Mouse (Mus musculus): Measurements from ENCODE around the gene Slc7a7. TPM values are rescaled to one million over a fixed set of nuclear protein-coding genes. Genes with fewer than 3 reads are reported as not detected.

The Slc7a7 gene
- polyA plus RNA-seq, 1 experiment from 2014 or later: 4.0 TPM

- Histone ChIP-seq H3K4me1 (ENCODE audit: control insufficient read depth, insufficient read depth, low read length) (no peaks in the 10 kb centered on the region), H3K27me3 (ENCODE audit: control insufficient read depth, insufficient read depth, low read length) (no peaks in the 10 kb centered on the region), H3K27ac (replicated peaks; ENCODE audit: low read depth, low read length) (no peak overlapping the region), H3K9ac (replicated peaks; ENCODE audit: low read length) (no peak overlapping the region), H3K36me3 (ENCODE audit: control insufficient read depth, insufficient read depth, low read length) (no peaks in the 10 kb centered on the region), H3K9me3 (ENCODE audit: control insufficient read depth, low read length) (peaks cover 3% of the 10 kb centered on the region; the same call in 1 of the 2 replicates), H3K4me3 (replicated peaks; ENCODE audit: low read depth, low read length) (no peak overlapping the region), H3K4me2 (ENCODE audit: low read length) (no peak overlapping the region)
- DNase-seq (no peak), ATAC-seq (ENCODE audit: low FRiP score, low TSS enrichment) (no peak)
- 58% methylated on average over 7 of the region's 7 CpGs for WGBS
Observed at GRCm38 (mm10) chr14:54340836-54341235, 76.7 kb downstream of the Slc7a7 start.

- Histone ChIP-seq H3K27me3 (ENCODE audit: control insufficient read depth, insufficient read depth, low read length) (no peaks in the 10 kb centered on the region), H3K27ac (replicated peaks; ENCODE audit: low read depth, low read length) (no peak overlapping the region), H3K4me3 (replicated peaks; ENCODE audit: low read depth, low read length) (no peak overlapping the region), H3K9ac (replicated peaks; ENCODE audit: low read length) (no peak overlapping the region), H3K4me1 (ENCODE audit: control insufficient read depth, insufficient read depth, low read length) (no peaks in the 10 kb centered on the region), H3K36me3 (ENCODE audit: control insufficient read depth, insufficient read depth, low read length) (no peaks in the 10 kb centered on the region), H3K9me3 (ENCODE audit: control insufficient read depth, low read length) (no peaks in the 10 kb centered on the region), H3K4me2 (ENCODE audit: low read length) (no peak overlapping the region)
- 80% methylated on average over 8 of the region's 8 CpGs for WGBS
- no peak for ATAC-seq (ENCODE audit: low FRiP score, low TSS enrichment)
- peak; percentile 12 for DNase-seq
Observed at GRCm38 (mm10) chr14:54333452-54334189, 84.0 kb downstream of the Slc7a7 start.

- Histone ChIP-seq H3K36me3 (ENCODE audit: control insufficient read depth, insufficient read depth, low read length) (no peaks in the 10 kb centered on the region), H3K9me3 (ENCODE audit: control insufficient read depth, low read length) (no peaks in the 10 kb centered on the region), H3K4me3 (replicated peaks; ENCODE audit: low read depth, low read length) (no peak overlapping the region), H3K9ac (replicated peaks; ENCODE audit: low read length) (no peak overlapping the region), H3K27me3 (ENCODE audit: control insufficient read depth, insufficient read depth, low read length) (no peaks in the 10 kb centered on the region), H3K27ac (replicated peaks; ENCODE audit: low read depth, low read length) (peak overlapping the region; percentile 45; the same call in 1 of the 2 replicates), H3K4me2 (ENCODE audit: low read length) (no peak overlapping the region), H3K4me1 (ENCODE audit: control insufficient read depth, insufficient read depth, low read length) (no peaks in the 10 kb centered on the region)
- ATAC-seq (ENCODE audit: low FRiP score, low TSS enrichment) (no peak), DNase-seq (peak; percentile 16)
- 49% methylated on average over 5 of the region's 5 CpGs for WGBS
Observed at GRCm38 (mm10) chr14:54332176-54333074, 85.2 kb downstream of the Slc7a7 start.

- Histone ChIP-seq H3K4me2 (ENCODE audit: low read length) (no peak overlapping the region), H3K9me3 (ENCODE audit: control insufficient read depth, low read length) (no peaks in the 10 kb centered on the region), H3K9ac (replicated peaks; ENCODE audit: low read length) (no peak overlapping the region), H3K36me3 (ENCODE audit: control insufficient read depth, insufficient read depth, low read length) (no peaks in the 10 kb centered on the region), H3K4me1 (ENCODE audit: control insufficient read depth, insufficient read depth, low read length) (no peaks in the 10 kb centered on the region), H3K27ac (replicated peaks; ENCODE audit: low read depth, low read length) (no peak overlapping the region), H3K27me3 (ENCODE audit: control insufficient read depth, insufficient read depth, low read length) (no peaks in the 10 kb centered on the region), H3K4me3 (replicated peaks; ENCODE audit: low read depth, low read length) (no peak overlapping the region)
- WGBS: 87% methylated on average over 1 of the region's 1 CpGs
- DNase-seq (no peak), ATAC-seq (ENCODE audit: low FRiP score, low TSS enrichment) (no peak)
Observed at GRCm38 (mm10) chr14:54331178-54331577, 86.4 kb downstream of the Slc7a7 start.

GRCm38 (mm10) chr14:54329201-54329600 lies 88.4 kb downstream of the Slc7a7 start:
- no peak overlapping the region for H3K4me3 ChIP-seq (replicated peaks; ENCODE audit: low read depth, low read length)
- ATAC-seq (ENCODE audit: low FRiP score, low TSS enrichment) (no peak), DNase-seq (no peak)
- no peak overlapping the region for H3K9ac ChIP-seq (replicated peaks; ENCODE audit: low read length)
- no peaks in the 10 kb centered on the region for H3K9me3 ChIP-seq (ENCODE audit: control insufficient read depth, low read length)
- H3K27ac ChIP-seq (replicated peaks; ENCODE audit: low read depth, low read length): no peak overlapping the region
- 56% methylated on average over 9 of the region's 9 CpGs for WGBS
- H3K36me3 ChIP-seq (ENCODE audit: control insufficient read depth, insufficient read depth, low read length): no peaks in the 10 kb centered on the region
- no peaks in the 10 kb centered on the region for H3K27me3 ChIP-seq (ENCODE audit: control insufficient read depth, insufficient read depth, low read length)
- no peaks in the 10 kb centered on the region for H3K4me1 ChIP-seq (ENCODE audit: control insufficient read depth, insufficient read depth, low read length)
- H3K4me2 ChIP-seq (ENCODE audit: low read length): no peak overlapping the region

GRCm38 (mm10) chr14:54328548-54328947 lies 89.0 kb downstream of the Slc7a7 start:
- H3K9ac ChIP-seq (replicated peaks; ENCODE audit: low read length): no peak overlapping the region
- H3K36me3 ChIP-seq (ENCODE audit: control insufficient read depth, insufficient read depth, low read length): no peaks in the 10 kb centered on the region
- no peaks in the 10 kb centered on the region for H3K4me1 ChIP-seq (ENCODE audit: control insufficient read depth, insufficient read depth, low read length)
- H3K4me3 ChIP-seq (replicated peaks; ENCODE audit: low read depth, low read length): no peak overlapping the region
- ATAC-seq (ENCODE audit: low FRiP score, low TSS enrichment) (no peak), DNase-seq (no peak)
- H3K27ac ChIP-seq (replicated peaks; ENCODE audit: low read depth, low read length): no peak overlapping the region
- no peaks in the 10 kb centered on the region for H3K9me3 ChIP-seq (ENCODE audit: control insufficient read depth, low read length)
- 93% methylated on average over 2 of the region's 2 CpGs for WGBS
- H3K4me2 ChIP-seq (ENCODE audit: low read length): no peak overlapping the region
- H3K27me3 ChIP-seq (ENCODE audit: control insufficient read depth, insufficient read depth, low read length): no peaks in the 10 kb centered on the region

GRCm38 (mm10) chr14:54324486-54324885 lies 93.1 kb downstream of the Slc7a7 start:
- no peak for DNase-seq
- Histone ChIP-seq H3K4me2 (ENCODE audit: low read length) (no peak overlapping the region), H3K36me3 (ENCODE audit: control insufficient read depth, insufficient read depth, low read length) (no peaks in the 10 kb centered on the region), H3K27ac (replicated peaks; ENCODE audit: low read depth, low read length) (no peak overlapping the region), H3K4me1 (ENCODE audit: control insufficient read depth, insufficient read depth, low read length) (no peaks in the 10 kb centered on the region), H3K9me3 (ENCODE audit: control insufficient read depth, low read length) (0 out of 2 replicates have a peak, but pooled peaks cover 2% of the 10 kb centered on the region), H3K4me3 (replicated peaks; ENCODE audit: low read depth, low read length) (no peak overlapping the region), H3K27me3 (ENCODE audit: control insufficient read depth, insufficient read depth, low read length) (no peaks in the 10 kb centered on the region), H3K9ac (replicated peaks; ENCODE audit: low read length) (no peak overlapping the region)
- no peak for ATAC-seq (ENCODE audit: low FRiP score, low TSS enrichment)
- 82% methylated on average over 5 of the region's 5 CpGs for WGBS

GRCm38 (mm10) chr14:54321556-54322376 lies 95.8 kb downstream of the Slc7a7 start:
- H3K9ac ChIP-seq (replicated peaks; ENCODE audit: low read length): no peak overlapping the region
- WGBS: 58% methylated on average over 18 of the region's 18 CpGs
- H3K27me3 ChIP-seq (ENCODE audit: control insufficient read depth, insufficient read depth, low read length): no peaks in the 10 kb centered on the region
- H3K36me3 ChIP-seq (ENCODE audit: control insufficient read depth, insufficient read depth, low read length): no peaks in the 10 kb centered on the region
- ATAC-seq (ENCODE audit: low FRiP score, low TSS enrichment) (no peak), DNase-seq (peak; percentile 7)
- no peak overlapping the region for H3K4me3 ChIP-seq (replicated peaks; ENCODE audit: low read depth, low read length)
- 0 out of 2 replicates have a peak, but pooled peaks cover 2% of the 10 kb centered on the region for H3K9me3 ChIP-seq (ENCODE audit: control insufficient read depth, low read length)
- no peaks in the 10 kb centered on the region for H3K4me1 ChIP-seq (ENCODE audit: control insufficient read depth, insufficient read depth, low read length)
- no peak overlapping the region for H3K27ac ChIP-seq (replicated peaks; ENCODE audit: low read depth, low read length)
- no peak overlapping the region for H3K4me2 ChIP-seq (ENCODE audit: low read length)
